Mouse (Mus musculus) embryonic fibroblast, embryonic 13.5 days (primary cell): Measurements from ENCODE around the gene Mdfic.

Source experiments
- CTCF ChIP-seq: IDR thresholded peaks from 2 replicates; pipeline ENCODE4 v1.5.1; 2011; ENCODE audit warnings: mild to moderate bottlenecking, control low read depth, low read length, moderate library complexity, borderline replicate concordance; ENCODE audit not compliant: insufficient read depth
- POLR2A ChIP-seq: IDR thresholded peaks from 2 replicates; pipeline ENCODE4 v1.6.1; 2011; ENCODE audit warnings: low read depth, mild to moderate bottlenecking, control low read depth, low read length, moderate library complexity

DNA sequence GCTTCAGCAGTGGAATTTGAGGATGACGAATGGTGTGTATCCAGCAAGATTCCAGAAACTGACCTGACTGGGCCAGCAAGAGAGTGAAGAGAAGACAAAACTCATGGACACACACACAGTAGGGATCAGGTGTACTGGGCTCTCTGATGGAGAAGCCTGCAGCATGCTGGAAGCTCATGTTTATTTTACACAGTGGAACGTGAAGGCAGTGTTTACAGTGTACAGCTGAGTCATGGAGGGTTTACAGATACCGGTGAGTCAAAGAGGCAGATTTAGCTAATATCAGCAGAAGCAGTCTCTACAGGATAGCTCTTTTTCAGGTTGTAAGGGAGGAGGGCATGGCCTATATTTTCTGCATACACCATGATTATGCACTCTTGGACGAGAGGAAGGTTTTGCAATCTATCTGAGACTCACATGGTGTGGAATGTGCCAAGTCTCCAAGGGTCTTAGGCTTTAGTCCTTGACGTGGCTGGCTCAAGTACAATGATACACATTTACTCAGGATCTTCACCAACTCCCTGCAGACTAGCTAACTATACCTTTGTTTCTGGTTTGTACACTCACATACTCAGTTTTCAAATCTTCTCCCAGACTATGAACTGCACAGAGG lies 18.0 kb downstream of the Mdfic start:
- TF ChIP-seq CTCF: no peak
- TF ChIP-seq POLR2A: no peak
